Mouse (Mus musculus) adipocyte (in vitro differentiated cells): Measurements from ENCODE around the gene Afap1.

ENCODE experiments used
- DNase-seq: peaks from one replicate; pipeline ENCODE4 v3.0.0-alpha.2; 2016; ENCODE audit warnings: low spot score

The Afap1 gene

DNA sequence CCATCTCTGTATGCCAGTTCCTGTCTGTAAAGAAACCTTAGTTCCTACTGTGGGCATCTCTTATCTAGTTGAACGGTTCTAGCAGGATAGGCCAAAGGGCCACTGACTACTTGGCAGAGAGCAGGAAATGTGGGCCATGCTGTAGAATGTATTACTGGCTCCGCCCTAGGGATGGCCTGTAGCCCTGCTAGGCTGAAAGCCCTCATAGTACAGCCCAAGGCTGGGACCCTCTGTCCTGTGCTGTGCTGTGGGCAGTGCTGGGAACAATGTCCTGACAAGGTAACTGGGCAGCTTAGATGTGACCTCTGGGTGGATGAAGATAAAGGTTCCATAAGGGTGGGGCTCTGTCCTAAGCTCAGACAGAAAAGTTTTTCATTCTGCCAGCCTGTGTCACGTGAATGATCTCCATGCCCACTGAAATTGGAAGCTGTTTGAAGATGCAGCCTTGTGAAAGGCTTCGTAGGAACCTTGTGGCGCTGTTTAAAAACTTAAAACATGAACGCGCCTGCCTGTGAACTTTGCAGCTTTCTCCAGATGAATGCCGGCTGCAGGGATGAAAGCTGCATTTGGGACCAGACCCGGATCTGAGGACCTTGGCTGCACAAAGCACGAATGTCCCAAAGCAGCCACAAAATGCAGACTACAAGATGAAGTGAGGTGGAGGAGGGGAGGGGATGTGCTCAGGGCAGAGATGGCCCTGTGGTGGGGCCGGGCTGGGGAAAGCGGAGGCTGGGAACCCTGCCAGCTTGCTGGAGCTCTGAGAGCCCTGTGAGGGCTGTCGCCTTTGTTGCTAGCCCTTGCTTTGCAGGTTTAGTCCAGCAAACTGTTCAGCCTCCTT lies 147.5 kb downstream of the Afap1 start:
- no peak for DNase-seq

DNA sequence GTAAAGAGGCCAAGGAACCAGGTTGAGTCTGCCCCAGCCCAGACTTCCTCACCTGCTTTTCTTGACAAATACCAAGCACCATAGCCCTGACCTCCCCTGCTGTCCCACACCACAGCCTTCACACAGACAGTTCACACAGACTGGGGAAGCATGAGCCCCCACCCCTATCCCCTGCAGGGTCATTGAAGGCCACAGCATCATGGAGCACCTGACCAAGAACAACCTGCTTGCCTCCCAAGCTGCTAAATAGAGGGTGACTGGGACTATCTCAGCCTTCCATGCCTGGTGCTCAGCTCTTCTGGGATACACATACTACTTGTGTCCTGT lies 148.1 kb downstream of the Afap1 start:
- DNase-seq: no peak

GRCm38 (mm10) chr5:36041756-36042155 lies 148.6 kb downstream of the Afap1 start:
- no peak for DNase-seq

GRCm38 (mm10) chr5:36043154-36043553 lies 150.0 kb downstream of the Afap1 start:
- DNase-seq: no peak
